Mouse (Mus musculus) kidney, adult 2 months (tissue): ENCODE measurements at regions not wholly inside any gene's neighbourhood (a gene's known extent, or its start where the extent isn't known, plus 50 kb on each side); places are given as distances from the start of the nearest gene placed in this dataset.

Experiments
- CTCF ChIP-seq: fragments of 200-500 bp; conservative IDR thresholded peaks from 2 replicates; pipeline ENCODE4 v1.5.1; 2011; ENCODE audit warnings: low read depth, mild to moderate bottlenecking, control low read depth, low read length, moderate library complexity, mixed read lengths; ENCODE audit not compliant: insufficient read depth, insufficient read length
- POLR2A ChIP-seq: fragments of 200-500 bp; IDR thresholded peaks from one replicate; pipeline ENCODE4 v1.6.1; 2011; ENCODE audit warnings: low read depth, low read length, control low read depth

- TF ChIP-seq POLR2A (no peak), CTCF (no peak)
Measured at GRCm38 (mm10) chr8:38723254-38723653, 1729.8 kb downstream of the AI429214 start.
